Mouse (Mus musculus) MEL (cell line): ENCODE results near the gene Gm49322. TPM values are rescaled to one million over a fixed set of nuclear protein-coding genes. Genes with fewer than 3 reads are reported as not detected.

Experiments used
- DNase-seq: peaks from one replicate; pipeline ENCODE4 v3.0.0; 2011; ENCODE audit warnings: low read depth, low spot score
- H3K27ac ChIP-seq: 2 replicates; pipeline ENCODE4 v1.5.1; 2012; ENCODE audit warnings: low read depth, mild to moderate bottlenecking, control low read depth, low read length, moderate library complexity; ENCODE audit not compliant: control insufficient read depth
- H3K27me3 ChIP-seq, 2 experiments: fragments of 150-350 bp in 1 of 2; sonication (generic) in 1 of 2; 2 replicates each; pipeline ENCODE4 v1.6.1; 2012; ENCODE audit warnings: low read length in 2 of 2, mild to moderate bottlenecking in 2 of 2, improper control_type of control experiment in 1 of 2, moderate library complexity in 1 of 2; ENCODE audit not compliant: insufficient read depth in 2 of 2, control insufficient read depth in 1 of 2
- H3K36me3 ChIP-seq, 2 experiments: 2 replicates each; pipeline ENCODE4 v1.6.1; 2012 to 2014; ENCODE audit warnings: low read length in 2 of 2, improper control_type of control experiment in 1 of 2, inconsistent platforms in 1 of 2, mild to moderate bottlenecking in 1 of 2; ENCODE audit not compliant: insufficient read depth in 2 of 2, control insufficient read depth in 1 of 2
- H3K4me1 ChIP-seq, 2 experiments: fragments of 150-350 bp in 1 of 2; sonication (generic) in 1 of 2; 2 replicates each; pipeline ENCODE4 v1.6.1; 2012; ENCODE audit warnings: low read length in 2 of 2, improper control_type of control experiment in 1 of 2, mild to moderate bottlenecking in 1 of 2; ENCODE audit not compliant: insufficient read depth in 2 of 2, control insufficient read depth in 1 of 2
- H3K4me3 ChIP-seq, 2 experiments: fragments of 150-350 bp in 1 of 2; sonication (generic) in 1 of 2; 2 replicates each; pipeline ENCODE4 v1.5.1; 2012; ENCODE audit warnings: low read depth in 2 of 2, low read length in 2 of 2, mild to moderate bottlenecking in 2 of 2, moderate library complexity in 2 of 2, control low read depth in 1 of 2, improper control_type of control experiment in 1 of 2; ENCODE audit not compliant: control insufficient read depth in 1 of 2, insufficient read depth in 1 of 2
- H3K79me2 ChIP-seq: 2 replicates; pipeline ENCODE4 v1.6.1; 2012; ENCODE audit warnings: mild to moderate bottlenecking, low read length, moderate library complexity; ENCODE audit not compliant: control insufficient read depth, poor library complexity, insufficient read depth
- H3K9ac ChIP-seq: 2 replicates; pipeline ENCODE4 v1.6.1; 2012; ENCODE audit warnings: low read depth, mild to moderate bottlenecking, control low read depth, low read length, moderate library complexity; ENCODE audit not compliant: control insufficient read depth, poor library complexity, severe bottlenecking
- H3K9me3 ChIP-seq: fragments of 150-350 bp; sonication (generic); replicated peaks from 2 replicates; pipeline ENCODE4 v1.6.1; 2012; ENCODE audit warnings: mild to moderate bottlenecking, low read length, improper control_type of control experiment, moderate library complexity; ENCODE audit not compliant: insufficient read depth
- CHD1 ChIP-seq: IDR thresholded peaks from 2 replicates; pipeline ENCODE4 v1.6.1; 2012; ENCODE audit warnings: low read depth, mild to moderate bottlenecking, inconsistent platforms, low read length, improper control_type of control experiment
- EP300 ChIP-seq, 2 experiments: IDR thresholded peaks; 2 replicates each; pipeline ENCODE4 v1.6.1; 2011; ENCODE audit warnings: improper control_type of control experiment in 2 of 2, low read length in 2 of 2, low read depth in 1 of 2, mild to moderate bottlenecking in 1 of 2
- ETS1 ChIP-seq: IDR thresholded peaks from 2 replicates; pipeline ENCODE4 v1.6.1; 2012; ENCODE audit warnings: low read depth, mild to moderate bottlenecking, inconsistent platforms, low read length, improper control_type of control experiment, moderate library complexity
- GATA1 ChIP-seq: IDR thresholded peaks from 2 replicates; pipeline ENCODE4 v1.6.1; 2011; ENCODE audit warnings: low read depth, low read length, improper control_type of control experiment
- MXI1 ChIP-seq: IDR thresholded peaks from 2 replicates; pipeline ENCODE4 v1.6.1; 2011; ENCODE audit warnings: mild to moderate bottlenecking, low read depth, low read length, improper control_type of control experiment
- NELFE ChIP-seq: IDR thresholded peaks from 2 replicates; pipeline ENCODE4 v1.6.1; 2011; ENCODE audit warnings: low read depth, low read length, improper control_type of control experiment
- RAD21 ChIP-seq: IDR thresholded peaks from 2 replicates; pipeline ENCODE4 v1.6.1; 2011; ENCODE audit warnings: mild to moderate bottlenecking, low read depth, low read length, improper control_type of control experiment
- RCOR1 ChIP-seq: IDR thresholded peaks from 2 replicates; pipeline ENCODE4 v1.6.1; 2012; ENCODE audit warnings: low read depth, mild to moderate bottlenecking, inconsistent platforms, low read length, improper control_type of control experiment
- ZC3H11A ChIP-seq: IDR thresholded peaks from 2 replicates; pipeline ENCODE4 v1.6.1; 2012; ENCODE audit warnings: low read depth, mild to moderate bottlenecking, inconsistent platforms, low read length, improper control_type of control experiment
- ZKSCAN1 ChIP-seq: IDR thresholded peaks from 2 replicates; pipeline ENCODE4 v1.6.1; 2012; ENCODE audit warnings: low read depth, mild to moderate bottlenecking, inconsistent platforms, low read length, improper control_type of control experiment, moderate library complexity
- ZNF384 ChIP-seq: IDR thresholded peaks from 2 replicates; pipeline ENCODE4 v1.6.1; 2012; ENCODE audit warnings: low read depth, mild to moderate bottlenecking, inconsistent platforms, low read length, improper control_type of control experiment
- polyA plus RNA-seq, 2 experiments: library from polyadenylated mRNA; stranded (reverse) in 1 of 2; unstranded in 1 of 2; fragments of >175 nt in 1 of 2; fragments of >200 nt in 1 of 2; gene quantifications; 2 replicates each; pipeline versions ENCODE4 v1.2.1 to v1.2.4; 2012; ENCODE audit warnings: low replicate concordance in 2 of 2, low read depth in 1 of 2; ENCODE audit not compliant: insufficient read length in 2 of 2, insufficient read depth in 1 of 2, missing spikeins in 1 of 2
- total RNA-seq: library from RNA; depleted of rRNA; stranded (reverse); fragments of 300-350 nt; gene quantifications from 2 replicates; pipeline ENCODE4 v1.2.3, GENCODE M21; 2012; rRNA removed

Gm49322 gene
- total and polyA plus RNA-seq, 3 experiments: 1.8 to 2.1 TPM; not detected in 1

DNA sequence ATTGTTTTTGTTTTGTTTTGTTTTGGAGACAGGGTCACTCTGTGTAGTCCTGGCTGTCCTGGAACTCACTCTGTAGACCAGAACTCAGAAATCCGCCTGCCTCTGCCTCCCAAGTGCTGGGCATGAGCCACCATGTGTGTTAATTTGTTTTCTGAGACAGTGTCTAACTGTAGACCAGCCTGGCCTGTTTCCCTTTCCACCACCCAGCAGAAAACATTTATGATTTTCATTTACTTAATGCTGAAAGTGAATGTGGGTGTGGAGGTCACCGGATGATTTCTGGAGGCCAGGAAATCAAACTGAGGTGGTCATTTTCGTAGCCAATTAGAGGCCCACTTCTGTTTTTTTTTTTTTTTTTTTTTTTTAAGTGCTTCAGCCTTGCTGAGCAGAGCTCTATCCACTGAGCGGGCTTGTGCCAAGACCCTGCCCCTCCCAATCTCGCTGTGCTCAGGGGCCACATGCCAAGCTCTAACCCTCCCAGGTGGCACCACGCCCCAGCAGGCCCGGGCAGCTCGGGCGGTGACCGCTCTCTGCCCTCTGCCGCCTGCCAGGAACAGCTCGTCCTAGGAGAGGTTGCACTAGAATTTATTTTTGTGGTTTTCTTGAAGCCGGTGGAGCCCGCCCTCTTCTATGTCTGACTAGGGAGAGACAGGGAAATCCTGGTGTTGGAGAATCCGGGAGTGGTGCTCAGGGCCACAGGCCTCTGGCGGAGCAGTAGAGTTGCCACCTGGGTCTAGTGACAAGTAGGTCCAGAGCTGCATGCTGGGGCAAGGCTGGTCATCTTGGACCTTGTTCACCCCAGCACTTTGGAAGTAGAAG is 58.6 kb downstream of the Gm49322 start:
- TF ChIP-seq ZC3H11A (no peak), EP300 (IDR thresholded peaks at IDR 0.05; ENCODE audit: low read depth in 1 of 2, low read length in 2 of 2) (no peak), RAD21 (no peak), ZKSCAN1 (no peak), CHD1 (no peak), MXI1 (peak; percentile 57; the same call in 1 of the 2 replicates), GATA1 (no peak), ETS1 (0 out of 2 replicates have a peak, but pooled peaks have one; percentile 10), ZNF384 (peak; percentile 95)
- Histone ChIP-seq H3K36me3 (peaks cover 0 to 14% of the 10 kb centered on the region in 2 experiments), H3K9ac (peak overlapping the region; percentile 61), H3K4me1 (peaks cover 5 to 24% of the 10 kb centered on the region in 2 experiments), H3K4me3 (peak overlapping the region; percentile 6 to 30), H3K27me3 (no peaks in the 10 kb centered on the region), H3K27ac (peak overlapping the region; percentile 50), H3K9me3 (no peaks in the 10 kb centered on the region), H3K79me2 (no peaks in the 10 kb centered on the region; the same call in 1 of the 2 replicates)
- peak; percentile 64 for DNase-seq

DNA sequence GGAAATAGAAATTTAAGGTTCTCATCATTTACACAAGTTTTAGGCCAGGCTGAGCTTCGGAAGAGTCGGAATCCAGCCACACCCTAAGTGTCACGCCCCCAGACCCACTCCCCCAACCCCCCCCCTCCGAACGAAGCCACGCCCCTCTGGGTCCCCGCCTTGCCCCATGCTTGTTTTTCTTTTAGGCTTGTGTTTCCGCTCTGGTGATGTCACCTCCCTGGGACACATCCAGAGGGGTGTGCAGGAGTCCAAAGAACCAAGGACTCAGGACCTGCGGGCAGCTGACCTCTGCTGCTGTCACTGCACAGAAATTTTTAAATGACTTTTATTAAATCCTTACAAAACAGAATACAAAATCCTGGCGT is 59.2 kb downstream of the Gm49322 start:
- Histone ChIP-seq H3K79me2 (no peaks in the 10 kb centered on the region; the same call in 1 of the 2 replicates), H3K27me3 (no peaks in the 10 kb centered on the region), H3K4me1 (peaks cover 5 to 24% of the 10 kb centered on the region in 2 experiments), H3K9ac (peak overlapping the region; percentile 61), H3K4me3 (peak overlapping the region in 1 of 2 experiments; percentile 30; a peak in 1 of 4 replicates), H3K36me3 (peaks cover 2 to 14% of the 10 kb centered on the region in 2 experiments), H3K9me3 (no peaks in the 10 kb centered on the region), H3K27ac (peak overlapping the region; percentile 50; the same call in 1 of the 2 replicates)
- TF ChIP-seq NELFE (no peak), RCOR1 (no peak)
- no peak for DNase-seq

Other genes starting within 250 kb of the Gm49322 start
- 0.19 TPM in 1 of 2 replicates, not detected in the other for gene Plk5, start 249.6 kb upstream of the Gm49322 start, total RNA-seq
- gene Plk5, start 249.6 kb upstream of the Gm49322 start, polyA plus RNA-seq: under 1 TPM in 1 of 2 experiments, not detected in 1; 0.19 TPM
- 14.1 and 15.6 TPM in 2 replicates for gene Mex3d, start 218.4 kb upstream of the Gm49322 start, total RNA-seq
- gene Mex3d, start 218.4 kb upstream of the Gm49322 start, polyA plus RNA-seq: 10 to 100 TPM in 1 of 2 experiments, not detected in 1; 18.8 TPM
- gene Mbd3, start 206.5 kb upstream of the Gm49322 start, total RNA-seq: 81.4 and 86.9 TPM in 2 replicates
- gene Mbd3, start 206.5 kb upstream of the Gm49322 start, polyA plus RNA-seq: 100 to 1,000 TPM in 1 of 2 experiments, not detected in 1; 289 TPM
- 879 and 935 TPM in 2 replicates for gene Uqcr11, start 199.2 kb upstream of the Gm49322 start, total RNA-seq
- 100 to 1,000 TPM in 1 of 2 experiments, not detected in 1; 481 TPM for gene Uqcr11, start 199.2 kb upstream of the Gm49322 start, polyA plus RNA-seq
- gene Tcf3, start 172.4 kb upstream of the Gm49322 start, total RNA-seq: 113 and 125 TPM in 2 replicates
- 100 to 1,000 TPM in 1 of 2 experiments, not detected in 1; 258 TPM for gene Tcf3, start 172.4 kb upstream of the Gm49322 start, polyA plus RNA-seq
- gene Onecut3, start 111.2 kb upstream of the Gm49322 start, total RNA-seq: not detected in 2 replicates
- not detected for gene Onecut3, start 111.2 kb upstream of the Gm49322 start, polyA plus RNA-seq
- 0.03 TPM in 1 of 2 replicates, not detected in the other for gene Atp8b3, start 66.9 kb upstream of the Gm49322 start, total RNA-seq
- under 1 TPM in 1 of 2 experiments, not detected in 1; 0.13 TPM for gene Atp8b3, start 66.9 kb upstream of the Gm49322 start, polyA plus RNA-seq
- 14.3 and 14.7 TPM in 2 replicates for gene Rexo1, start 44.5 kb upstream of the Gm49322 start, total RNA-seq
- gene Rexo1, start 44.5 kb upstream of the Gm49322 start, polyA plus RNA-seq: 10 to 100 TPM in 1 of 2 experiments, not detected in 1; 54.6 TPM
- 30.0 and 37.1 TPM in 2 replicates for gene Klf16, start 28.7 kb upstream of the Gm49322 start, total RNA-seq
- 10 to 100 TPM in 1 of 2 experiments, not detected in 1; 51.1 TPM for gene Klf16, start 28.7 kb upstream of the Gm49322 start, polyA plus RNA-seq
- 89.6 and 98.5 TPM in 2 replicates for gene Abhd17a, start 15.7 kb upstream of the Gm49322 start, total RNA-seq
- gene Abhd17a, start 15.7 kb upstream of the Gm49322 start, polyA plus RNA-seq: 100 to 1,000 TPM in 1 of 2 experiments, 10 to 100 TPM in 1; 96.2 to 136 TPM
- 34.2 and 36.5 TPM in 2 replicates for gene Scamp4, start 3.1 kb upstream of the Gm49322 start, total RNA-seq
- 100 to 1,000 TPM in 1 of 2 experiments, not detected in 1; 140 TPM for gene Scamp4, start 3.1 kb upstream of the Gm49322 start, polyA plus RNA-seq
- gene Adat3, start 3.1 kb upstream of the Gm49322 start, total RNA-seq: 7.2 and 7.7 TPM in 2 replicates
- gene Adat3, start 3.1 kb upstream of the Gm49322 start, polyA plus RNA-seq: 1 to 10 TPM in 1 of 2 experiments, not detected in 1; 7.4 TPM
- 125 and 132 TPM in 2 replicates for gene Csnk1g2, start 16.8 kb downstream of the Gm49322 start, total RNA-seq
- gene Csnk1g2, start 16.8 kb downstream of the Gm49322 start, polyA plus RNA-seq: 100 to 1,000 TPM in 1 of 2 experiments, not detected in 1; 231 TPM
- 35.4 and 43.1 TPM in 2 replicates for gene Btbd2, start 51.0 kb downstream of the Gm49322 start, total RNA-seq
- 10 to 100 TPM in 1 of 2 experiments, not detected in 1; 81.8 TPM for gene Btbd2, start 51.0 kb downstream of the Gm49322 start, polyA plus RNA-seq
- 68.6 and 87.1 TPM in 2 replicates for gene Mknk2, start 72.1 kb downstream of the Gm49322 start, total RNA-seq
- 100 to 1,000 TPM in 1 of 2 experiments, 10 to 100 TPM in 1; 47.4 to 184 TPM for gene Mknk2, start 72.1 kb downstream of the Gm49322 start, polyA plus RNA-seq
- 38.3 and 38.7 TPM in 2 replicates for gene Mob3a, start 96.0 kb downstream of the Gm49322 start, total RNA-seq
- gene Mob3a, start 96.0 kb downstream of the Gm49322 start, polyA plus RNA-seq: 10 to 100 TPM in 1 of 2 experiments, not detected in 1; 63.4 TPM
- 1.0 and 1.5 TPM in 2 replicates for gene Izumo4, start 96.2 kb downstream of the Gm49322 start, total RNA-seq
- 1 to 10 TPM in 1 of 2 experiments, not detected in 1; 3.8 TPM for gene Izumo4, start 96.2 kb downstream of the Gm49322 start, polyA plus RNA-seq
- 29.6 and 32.7 TPM in 2 replicates for gene Ap3d1, start 136.2 kb downstream of the Gm49322 start, total RNA-seq
- gene Ap3d1, start 136.2 kb downstream of the Gm49322 start, polyA plus RNA-seq: 100 to 1,000 TPM in 1 of 2 experiments, 10 to 100 TPM in 1; 54.5 to 260 TPM
- 14.7 and 15.0 TPM in 2 replicates for gene Dot1l, start 149.2 kb downstream of the Gm49322 start, total RNA-seq
- gene Dot1l, start 149.2 kb downstream of the Gm49322 start, polyA plus RNA-seq: 10 to 100 TPM in 1 of 2 experiments, not detected in 1; 70.6 TPM
- gene Sf3a2, start 192.2 kb downstream of the Gm49322 start, total RNA-seq: 50.4 and 52.0 TPM in 2 replicates
- gene Sf3a2, start 192.2 kb downstream of the Gm49322 start, polyA plus RNA-seq: 100 to 1,000 TPM in 1 of 2 experiments, not detected in 1; 210 TPM
- gene Plekhj1, start 192.6 kb downstream of the Gm49322 start, total RNA-seq: 79.8 and 86.9 TPM in 2 replicates
- gene Plekhj1, start 192.6 kb downstream of the Gm49322 start, polyA plus RNA-seq: 100 to 1,000 TPM in 1 of 2 experiments, not detected in 1; 217 TPM
- 0.42 and 0.59 TPM in 2 replicates for gene Amh, start 199.2 kb downstream of the Gm49322 start, total RNA-seq
- gene Amh, start 199.2 kb downstream of the Gm49322 start, polyA plus RNA-seq: 1 to 10 TPM in 1 of 2 experiments, not detected in 1; 1.1 TPM
- not detected in 2 replicates for gene Jsrp1, start 207.5 kb downstream of the Gm49322 start, total RNA-seq
- under 1 TPM in 1 of 2 experiments, not detected in 1; 0.39 TPM for gene Jsrp1, start 207.5 kb downstream of the Gm49322 start, polyA plus RNA-seq
- 983 and 1,061 TPM in 2 replicates for gene Oaz1, start 220.6 kb downstream of the Gm49322 start, total RNA-seq
- 1,000 to 10,000 TPM in 1 of 2 experiments, not detected in 1; 1,528 TPM for gene Oaz1, start 220.6 kb downstream of the Gm49322 start, polyA plus RNA-seq
- gene Lingo3, start 238.0 kb downstream of the Gm49322 start, total RNA-seq: not detected in 2 replicates
- gene Lingo3, start 238.0 kb downstream of the Gm49322 start, polyA plus RNA-seq: not detected
- 616 and 637 TPM in 2 replicates for gene Lsm7, start 249.2 kb downstream of the Gm49322 start, total RNA-seq
- gene Lsm7, start 249.2 kb downstream of the Gm49322 start, polyA plus RNA-seq: 100 to 1,000 TPM in 1 of 2 experiments, not detected in 1; 246 TPM
- 38.6 and 52.0 TPM in 2 replicates for gene Sppl2b, start 249.3 kb downstream of the Gm49322 start, total RNA-seq
- 10 to 100 TPM in 1 of 2 experiments, not detected in 1; 65.9 TPM for gene Sppl2b, start 249.3 kb downstream of the Gm49322 start, polyA plus RNA-seq